Mouse (Mus musculus): ENCODE results near the gene Prr14. TPM values are rescaled to one million over a fixed set of nuclear protein-coding genes. Genes with fewer than 3 reads are reported as not detected.
"Not testable (repeated sequence)": the region's sequence is repeated elsewhere in the genome, so short reads cannot be mapped to it uniquely, and the experiment has no call there.

Gene Prr14
- polyA plus RNA-seq, 1 experiment from 2014 or later: 53.4 TPM

DNA sequence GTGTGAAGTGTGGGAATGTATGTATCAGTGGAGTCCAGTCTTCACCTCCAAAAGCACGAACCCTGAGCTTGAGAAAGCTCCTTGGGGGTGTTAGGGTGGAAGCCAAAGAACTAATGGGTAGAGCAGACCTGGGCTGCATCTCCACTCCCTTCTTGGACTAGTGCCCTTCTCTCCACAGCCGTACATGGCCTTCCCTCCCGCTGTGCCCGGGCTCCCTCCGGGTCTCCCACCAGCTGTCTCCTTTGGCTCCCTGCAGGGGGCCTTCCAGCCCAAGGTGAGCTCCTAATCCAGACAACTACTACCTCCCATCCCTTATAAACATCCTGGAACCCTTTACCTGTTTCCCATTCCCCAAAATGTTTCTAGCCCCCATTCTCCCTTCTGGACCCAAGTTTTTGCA, 26.0 kb downstream of the Prr14 start:
- Histone ChIP-seq H3K4me2 (ENCODE audit: low read depth, severe bottlenecking) (no peak overlapping the region), H3K9ac (ENCODE audit: low read length) (no peak overlapping the region), H3K27ac (replicated peaks; ENCODE audit: low read depth, low read length) (no peak overlapping the region), H3K4me3 (ENCODE audit: low read depth, low read length) (no peak overlapping the region), H3K36me3 (ENCODE audit: control insufficient read depth, insufficient read depth, low read length) (peaks cover 41% of the 10 kb centered on the region), H3K4me1 (ENCODE audit: control insufficient read depth, insufficient read depth, low read length) (peaks cover 5% of the 10 kb centered on the region), H3K9me3 (ENCODE audit: control insufficient read depth, low read length) (no peaks in the 10 kb centered on the region), H3K27me3 (ENCODE audit: control insufficient read depth, insufficient read depth, low read length) (no peaks in the 10 kb centered on the region)
- DNase-seq (ENCODE audit: low spot score): no peak
- WGBS: 97% methylated on average over 5 of the region's 5 CpGs
- ATAC-seq (ENCODE audit: insufficient number of reproducible peaks, low FRiP score, low TSS enrichment, low read depth): no peak

DNA sequence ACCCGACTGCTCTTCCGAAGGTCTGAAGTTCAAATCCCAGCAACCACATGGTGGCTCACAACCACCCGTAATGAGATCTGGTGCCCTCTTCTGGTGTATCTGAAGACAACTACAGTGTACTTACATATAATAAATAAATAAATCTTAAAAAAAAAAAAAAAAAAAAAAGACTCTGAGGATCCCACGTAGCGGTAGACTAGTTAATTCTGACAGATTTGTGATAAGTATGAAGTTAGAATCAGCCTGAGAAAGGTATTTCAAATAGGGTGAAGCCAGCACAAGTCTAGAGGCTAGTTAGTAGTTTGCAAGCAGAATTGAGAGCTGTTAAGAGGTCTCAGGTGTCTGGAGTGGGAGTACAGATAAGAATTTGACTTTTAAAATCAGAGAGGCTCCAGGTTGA, 29.0 kb downstream of the Prr14 start:
- not testable (repeated sequence) for DNase-seq (ENCODE audit: low spot score); H3K4me1 ChIP-seq (ENCODE audit: control insufficient read depth, insufficient read depth, low read length); H3K9ac ChIP-seq (ENCODE audit: low read length); H3K27me3 ChIP-seq (ENCODE audit: control insufficient read depth, insufficient read depth, low read length); H3K4me2 ChIP-seq (ENCODE audit: low read depth, severe bottlenecking); H3K27ac ChIP-seq (replicated peaks; ENCODE audit: low read depth, low read length); H3K4me3 ChIP-seq (ENCODE audit: low read depth, low read length); H3K9me3 ChIP-seq (ENCODE audit: control insufficient read depth, low read length); ATAC-seq (ENCODE audit: insufficient number of reproducible peaks, low FRiP score, low TSS enrichment, low read depth)
- H3K36me3 ChIP-seq (ENCODE audit: control insufficient read depth, insufficient read depth, low read length): peaks cover 42% of the 10 kb centered on the region
- WGBS: 90% methylated on average over 4 of the region's 5 CpGs

DNA sequence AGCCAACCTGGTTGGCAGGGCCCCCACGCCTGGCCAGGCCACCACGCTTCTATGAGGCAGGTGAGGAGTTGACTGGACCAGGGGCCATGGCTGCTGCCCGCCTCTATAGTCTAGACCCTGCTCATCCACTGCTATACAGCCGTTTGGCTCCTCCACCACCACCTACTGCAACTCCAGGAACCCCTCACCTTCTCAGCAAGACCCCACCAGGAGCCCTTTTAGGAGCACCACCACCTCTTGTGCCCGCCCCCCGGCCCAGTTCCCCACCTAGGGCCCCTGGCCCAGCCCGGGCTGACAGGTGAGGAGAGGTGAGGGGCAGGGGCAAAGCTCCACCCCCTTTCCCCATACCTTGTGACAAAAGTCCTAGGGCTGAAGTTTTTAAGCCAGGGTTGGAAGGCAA, 30.6 kb downstream of the Prr14 start:
- no peak overlapping the region for H3K4me3 ChIP-seq (ENCODE audit: low read depth, low read length)
- no peak for DNase-seq (ENCODE audit: low spot score)
- no peaks in the 10 kb centered on the region for H3K9me3 ChIP-seq (ENCODE audit: control insufficient read depth, low read length)
- no peak overlapping the region for H3K27ac ChIP-seq (replicated peaks; ENCODE audit: low read depth, low read length)
- H3K27me3 ChIP-seq (ENCODE audit: control insufficient read depth, insufficient read depth, low read length): no peaks in the 10 kb centered on the region
- no peak overlapping the region for H3K9ac ChIP-seq (ENCODE audit: low read length)
- WGBS: 90% methylated on average over 7 of the region's 7 CpGs
- no peaks in the 10 kb centered on the region for H3K4me1 ChIP-seq (ENCODE audit: control insufficient read depth, insufficient read depth, low read length)
- ATAC-seq (ENCODE audit: insufficient number of reproducible peaks, low FRiP score, low TSS enrichment, low read depth): no peak
- peaks cover 39% of the 10 kb centered on the region for H3K36me3 ChIP-seq (ENCODE audit: control insufficient read depth, insufficient read depth, low read length)
- H3K4me2 ChIP-seq (ENCODE audit: low read depth, severe bottlenecking): no peak overlapping the region

DNA sequence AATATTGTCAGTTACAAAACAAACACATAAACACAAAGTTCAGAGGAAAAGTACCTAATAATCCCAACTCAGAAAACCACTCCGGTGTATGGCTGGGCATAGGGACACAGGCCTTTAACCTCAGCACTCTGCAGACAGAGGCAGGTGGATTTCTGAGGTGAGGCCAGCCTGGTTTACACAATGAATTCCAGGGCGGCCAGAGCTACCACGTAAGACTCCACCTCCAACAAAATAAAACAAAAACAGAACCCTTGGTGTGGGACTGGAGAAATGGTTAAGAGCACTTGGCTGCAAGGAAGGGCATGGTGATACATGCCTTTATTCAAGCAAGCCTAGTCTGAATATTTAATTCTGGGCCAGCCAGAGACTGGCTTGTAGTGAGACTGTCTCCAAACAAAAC, 32.4 kb downstream of the Prr14 start:
- Histone ChIP-seq H3K27me3 (ENCODE audit: control insufficient read depth, insufficient read depth, low read length) (no peaks in the 10 kb centered on the region), H3K4me1 (ENCODE audit: control insufficient read depth, insufficient read depth, low read length) (no peaks in the 10 kb centered on the region), H3K27ac (replicated peaks; ENCODE audit: low read depth, low read length) (no peak overlapping the region), H3K9me3 (ENCODE audit: control insufficient read depth, low read length) (no peaks in the 10 kb centered on the region), H3K4me3 (ENCODE audit: low read depth, low read length) (no peak overlapping the region), H3K36me3 (ENCODE audit: control insufficient read depth, insufficient read depth, low read length) (peaks cover 28% of the 10 kb centered on the region), H3K4me2 (ENCODE audit: low read depth, severe bottlenecking) (no peak overlapping the region), H3K9ac (ENCODE audit: low read length) (no peak overlapping the region)
- 96% methylated on average over 3 of the region's 3 CpGs for WGBS
- ATAC-seq (ENCODE audit: insufficient number of reproducible peaks, low FRiP score, low TSS enrichment, low read depth) (no peak), DNase-seq (ENCODE audit: low spot score) (no peak)

DNA sequence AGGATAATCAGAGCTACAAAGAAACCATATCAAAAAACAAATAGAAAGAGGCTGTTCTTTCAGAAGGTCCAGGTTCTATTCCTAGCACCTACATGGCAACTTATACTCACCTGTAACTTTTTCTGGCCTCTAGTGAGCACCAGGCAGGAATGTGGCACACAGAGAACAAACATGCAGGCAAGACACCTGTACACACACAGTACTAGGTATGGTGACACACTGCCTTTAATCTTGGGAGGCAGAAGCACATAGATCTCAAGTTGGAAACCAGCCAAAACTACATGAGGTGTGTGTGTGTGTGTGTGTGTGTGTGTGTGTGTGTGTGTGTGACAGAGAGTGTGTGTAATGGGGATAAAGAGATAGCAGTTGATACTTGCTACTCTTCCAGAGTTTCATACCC, 35.2 kb downstream of the Prr14 start:
- H3K4me3 ChIP-seq (ENCODE audit: low read depth, low read length): no peak overlapping the region
- H3K9me3 ChIP-seq (ENCODE audit: control insufficient read depth, low read length): no peaks in the 10 kb centered on the region
- H3K4me1 ChIP-seq (ENCODE audit: control insufficient read depth, insufficient read depth, low read length): no peaks in the 10 kb centered on the region
- H3K27ac ChIP-seq (replicated peaks; ENCODE audit: low read depth, low read length): no peak overlapping the region
- H3K36me3 ChIP-seq (ENCODE audit: control insufficient read depth, insufficient read depth, low read length): peaks cover 14% of the 10 kb centered on the region
- no peak overlapping the region for H3K9ac ChIP-seq (ENCODE audit: low read length)
- ATAC-seq (ENCODE audit: insufficient number of reproducible peaks, low FRiP score, low TSS enrichment, low read depth) (no peak), DNase-seq (ENCODE audit: low spot score) (no peak)
- H3K4me2 ChIP-seq (ENCODE audit: low read depth, severe bottlenecking): no peak overlapping the region
- no peaks in the 10 kb centered on the region for H3K27me3 ChIP-seq (ENCODE audit: control insufficient read depth, insufficient read depth, low read length)

DNA sequence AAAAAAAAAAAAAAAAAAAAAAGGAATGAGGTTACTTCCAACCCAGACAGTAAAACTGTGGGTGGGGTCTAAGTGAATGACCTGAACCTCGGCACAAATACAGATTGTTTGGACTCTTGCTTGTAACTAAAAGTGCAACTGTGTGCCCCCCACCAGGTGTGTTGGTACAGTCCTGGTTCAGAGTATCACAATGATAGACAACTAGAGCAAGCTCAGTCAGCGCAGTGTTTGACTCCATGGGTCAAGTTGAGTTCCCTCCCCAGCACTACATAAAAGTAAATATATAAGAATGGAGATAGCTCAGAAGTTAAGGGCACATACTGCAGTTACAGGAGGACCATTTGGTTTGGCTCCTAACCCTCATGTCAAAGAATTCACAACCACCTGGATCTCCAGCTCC, 38.0 kb downstream of the Prr14 start:
- Histone ChIP-seq H3K9me3 (ENCODE audit: control insufficient read depth, low read length) (no peaks in the 10 kb centered on the region), H3K4me1 (ENCODE audit: control insufficient read depth, insufficient read depth, low read length) (no peaks in the 10 kb centered on the region), H3K27me3 (ENCODE audit: control insufficient read depth, insufficient read depth, low read length) (no peaks in the 10 kb centered on the region), H3K4me3 (ENCODE audit: low read depth, low read length) (no peak overlapping the region), H3K9ac (ENCODE audit: low read length) (no peak overlapping the region), H3K27ac (replicated peaks; ENCODE audit: low read depth, low read length) (no peak overlapping the region), H3K4me2 (ENCODE audit: low read depth, severe bottlenecking) (no peak overlapping the region), H3K36me3 (ENCODE audit: control insufficient read depth, insufficient read depth, low read length) (no peaks in the 10 kb centered on the region)
- DNase-seq (ENCODE audit: low spot score) (no peak), ATAC-seq (ENCODE audit: insufficient number of reproducible peaks, low FRiP score, low TSS enrichment, low read depth) (no peak)
- 84% methylated on average over 2 of the region's 2 CpGs for WGBS

DNA sequence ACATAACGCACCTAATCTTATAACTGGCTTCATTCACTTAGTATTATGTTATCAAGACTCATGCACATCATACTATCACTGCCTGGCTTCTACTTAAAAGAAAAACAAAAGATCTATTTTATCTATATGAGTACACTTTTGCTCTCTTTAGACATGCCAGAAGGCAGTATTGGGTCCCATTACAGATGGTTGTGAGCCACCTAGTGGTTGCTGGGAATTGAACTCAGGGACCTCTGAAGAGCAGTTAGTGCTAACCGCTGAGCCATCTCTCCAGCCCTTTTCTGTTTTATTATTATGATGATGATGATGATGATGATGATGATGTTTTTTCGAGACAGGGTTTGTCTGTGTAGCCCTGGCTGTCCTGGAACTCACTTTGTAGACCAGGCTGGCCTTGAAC, 39.0 kb downstream of the Prr14 start:
- H3K9me3 ChIP-seq (ENCODE audit: control insufficient read depth, low read length): no peaks in the 10 kb centered on the region
- no peak overlapping the region for H3K4me3 ChIP-seq (ENCODE audit: low read depth, low read length)
- no peaks in the 10 kb centered on the region for H3K27me3 ChIP-seq (ENCODE audit: control insufficient read depth, insufficient read depth, low read length)
- 38% methylated on average over 3 of the region's 3 CpGs for WGBS
- no peak overlapping the region for H3K4me2 ChIP-seq (ENCODE audit: low read depth, severe bottlenecking)
- H3K9ac ChIP-seq (ENCODE audit: low read length): no peak overlapping the region
- no peak for ATAC-seq (ENCODE audit: insufficient number of reproducible peaks, low FRiP score, low TSS enrichment, low read depth)
- H3K27ac ChIP-seq (replicated peaks; ENCODE audit: low read depth, low read length): no peak overlapping the region
- H3K4me1 ChIP-seq (ENCODE audit: control insufficient read depth, insufficient read depth, low read length): no peaks in the 10 kb centered on the region
- H3K36me3 ChIP-seq (ENCODE audit: control insufficient read depth, insufficient read depth, low read length): no peaks in the 10 kb centered on the region
- no peak for DNase-seq (ENCODE audit: low spot score)

DNA sequence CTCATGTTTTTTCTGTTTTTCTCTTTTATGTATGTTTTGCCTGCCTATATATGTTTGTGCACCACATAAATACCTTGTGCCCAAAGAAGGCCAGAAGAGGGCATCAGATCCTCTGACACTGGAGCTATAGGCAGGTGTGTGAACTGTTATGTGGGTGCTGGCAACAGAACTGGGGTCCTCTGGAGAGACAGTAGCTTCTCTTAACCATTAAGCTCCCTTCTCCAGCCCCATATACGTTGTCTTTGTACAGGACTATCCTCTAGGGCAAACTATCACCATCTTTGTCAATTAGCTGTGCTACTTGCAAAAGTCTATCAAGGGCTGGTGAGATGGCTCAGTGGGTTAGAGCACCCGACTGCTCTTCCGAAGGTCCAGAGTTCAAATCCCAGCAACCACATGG, 48.9 kb downstream of the Prr14 start:
- H3K27ac ChIP-seq (replicated peaks; ENCODE audit: low read depth, low read length): no peak overlapping the region
- H3K36me3 ChIP-seq (ENCODE audit: control insufficient read depth, insufficient read depth, low read length): no peaks in the 10 kb centered on the region
- WGBS: 96% methylated on average over 3 of the region's 3 CpGs
- H3K9me3 ChIP-seq (ENCODE audit: control insufficient read depth, low read length): no peaks in the 10 kb centered on the region
- H3K4me2 ChIP-seq (ENCODE audit: low read depth, severe bottlenecking): no peak overlapping the region
- no peaks in the 10 kb centered on the region for H3K4me1 ChIP-seq (ENCODE audit: control insufficient read depth, insufficient read depth, low read length)
- no peak overlapping the region for H3K9ac ChIP-seq (ENCODE audit: low read length)
- DNase-seq (ENCODE audit: low spot score) (no peak), ATAC-seq (ENCODE audit: insufficient number of reproducible peaks, low FRiP score, low TSS enrichment, low read depth) (no peak)
- no peaks in the 10 kb centered on the region for H3K27me3 ChIP-seq (ENCODE audit: control insufficient read depth, insufficient read depth, low read length)
- no peak overlapping the region for H3K4me3 ChIP-seq (ENCODE audit: low read depth, low read length)

DNA sequence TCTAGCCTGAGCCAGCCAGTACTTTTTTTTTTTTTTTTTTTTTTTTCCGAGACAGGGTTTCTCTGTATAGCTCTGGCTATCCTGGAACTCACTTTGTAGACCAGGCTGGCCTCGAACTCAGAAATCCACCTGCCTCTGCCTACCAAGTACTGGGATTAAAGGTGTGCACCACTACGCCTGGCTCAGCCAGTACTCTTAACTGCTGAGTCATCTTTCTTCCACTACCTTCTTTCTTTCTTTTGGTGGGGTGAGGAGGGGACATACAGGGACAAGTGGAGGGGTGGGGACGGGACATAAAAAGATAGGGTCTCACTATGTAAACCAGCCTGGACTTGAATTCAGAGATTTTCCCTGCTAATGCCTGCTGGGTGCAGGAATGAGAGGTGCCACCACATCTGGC, 50.4 kb downstream of the Prr14 start:
- not testable (repeated sequence) for ATAC-seq (ENCODE audit: insufficient number of reproducible peaks, low FRiP score, low TSS enrichment, low read depth); H3K27ac ChIP-seq (replicated peaks; ENCODE audit: low read depth, low read length); H3K9ac ChIP-seq (ENCODE audit: low read length); H3K9me3 ChIP-seq (ENCODE audit: control insufficient read depth, low read length); H3K4me2 ChIP-seq (ENCODE audit: low read depth, severe bottlenecking); H3K27me3 ChIP-seq (ENCODE audit: control insufficient read depth, insufficient read depth, low read length); DNase-seq (ENCODE audit: low spot score); H3K4me1 ChIP-seq (ENCODE audit: control insufficient read depth, insufficient read depth, low read length); H3K36me3 ChIP-seq (ENCODE audit: control insufficient read depth, insufficient read depth, low read length); H3K4me3 ChIP-seq (ENCODE audit: low read depth, low read length)
- 98% methylated on average over 3 of the region's 4 CpGs for WGBS

All from limb, embryonic 11.5 days (tissue).